Mouse (Mus musculus) midbrain, embryonic 14.5 days (tissue): ENCODE results near the gene Phc2. TPM values are rescaled to one million over a fixed set of nuclear protein-coding genes. Genes with fewer than 3 reads are reported as not detected.

Source experiments
- ATAC-seq: fragments of 200-750 bp; cut with Nextera tagmentation; 2 replicates; pipeline ENCODE4 v1.8.0; 2017; ENCODE audit warnings: moderate number of reproducible peaks, moderate library complexity; ENCODE audit not compliant: low FRiP score, low TSS enrichment
- DNase-seq: peaks from one replicate; pipeline ENCODE4 v3.0.0-alpha.2; 2015
- H3K27ac ChIP-seq: fragments of 300-500 bp; sonication (generic); replicated peaks from 2 replicates; pipeline ENCODE4 v1.5.1; 2014; ENCODE audit warnings: mild to moderate bottlenecking, low read depth, low read length, moderate library complexity
- H3K27me3 ChIP-seq: fragments of 300-500 bp; sonication (generic); 2 replicates; pipeline ENCODE4 v1.6.1; 2014; ENCODE audit warnings: low read length, control low read depth, mixed read lengths; ENCODE audit not compliant: control insufficient read depth, insufficient read depth
- H3K36me3 ChIP-seq: fragments of 300-500 bp; sonication (generic); 2 replicates; pipeline ENCODE4 v1.6.1; 2014; ENCODE audit warnings: low read length, control low read depth; ENCODE audit not compliant: control insufficient read depth, insufficient read depth
- H3K4me1 ChIP-seq: fragments of 300-500 bp; sonication (generic); 2 replicates; pipeline ENCODE4 v1.6.1; 2014; ENCODE audit warnings: mild to moderate bottlenecking, antibody characterized with exemption, low read length, control low read depth; ENCODE audit not compliant: control insufficient read depth, insufficient read depth
- H3K4me2 ChIP-seq: fragments of 300-500 bp; sonication (generic); 2 replicates; pipeline ENCODE4 v1.6.1; 2014; ENCODE audit warnings: mild to moderate bottlenecking, low read length, moderate library complexity
- H3K4me3 ChIP-seq: fragments of 300-500 bp; sonication (generic); replicated peaks from 2 replicates; pipeline ENCODE4 v1.5.1; 2014; ENCODE audit warnings: low read depth, low read length
- H3K9ac ChIP-seq: fragments of 300-500 bp; sonication (generic); replicated peaks from 2 replicates; pipeline ENCODE4 v1.6.1; 2014; ENCODE audit warnings: mild to moderate bottlenecking, low read length, moderate library complexity
- H3K9me3 ChIP-seq: fragments of 300-500 bp; sonication (generic); 2 replicates; pipeline ENCODE4 v1.6.1; 2016; ENCODE audit warnings: low read length, control low read depth, mixed read lengths; ENCODE audit not compliant: control insufficient read depth
- WGBS: fragments of 180-500 bp; shearing (Covaris S2); extraction: QIAGEN DNeasy Blood & Tissue Kit; methylation state at CpG from one replicate; pipeline ENCODE4 v1.1.7; 2014; 5-methylcytosine and 5-hydroxymethylcytosine counted together
- polyA plus RNA-seq: library from polyadenylated mRNA; unstranded; fragments of >200 nt; fragmentation: Nextera tagmentation; extraction: Ambion mirVana; gene quantifications from 2 replicates; pipeline ENCODE4 v1.2.1, GENCODE M21; 2014

Phc2 gene
- polyA plus RNA-seq, 1 experiment from 2014 or later: 48.4 TPM

DNA sequence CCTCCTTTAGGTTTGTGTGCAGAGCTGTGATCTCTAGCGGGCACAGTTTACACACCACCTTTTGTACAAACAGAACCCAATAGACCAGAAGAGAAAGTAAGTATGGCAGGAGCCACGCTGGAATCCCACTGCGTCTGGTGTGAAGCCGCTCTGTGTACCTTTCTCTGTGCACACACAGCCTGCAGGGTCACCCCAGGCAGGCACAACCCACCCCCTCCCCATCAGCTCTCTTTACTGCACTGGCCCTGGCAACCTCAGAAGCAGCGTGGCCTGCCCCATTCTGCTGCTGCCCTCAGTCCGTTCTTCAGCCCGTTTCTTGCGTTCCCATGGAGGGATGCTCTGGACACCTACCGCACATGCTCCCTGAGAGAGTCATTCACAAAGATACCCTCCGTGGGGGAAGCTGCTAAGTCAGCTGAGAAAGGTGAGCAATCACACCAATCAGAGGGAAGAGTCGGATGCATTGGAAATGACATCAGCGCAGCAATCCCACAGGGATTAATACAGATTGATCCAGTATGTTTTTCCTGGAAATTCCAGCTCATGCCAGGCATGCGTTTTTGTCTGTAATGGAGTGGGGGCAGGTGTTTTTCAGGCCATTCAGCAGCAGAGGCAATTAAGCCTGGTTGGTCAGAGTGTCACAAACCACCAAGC is 24.2 kb downstream of the Phc2 start:
- WGBS: 30% methylated on average over 13 of the region's 13 CpGs
- Histone ChIP-seq H3K27me3 (no peaks in the 10 kb centered on the region), H3K27ac (peak overlapping the region; percentile 82), H3K9me3 (no peaks in the 10 kb centered on the region), H3K36me3 (no peaks in the 10 kb centered on the region), H3K4me2 (peak overlapping the region; percentile 52), H3K4me3 (peak overlapping the region; percentile 13; the same call in 1 of the 2 replicates), H3K4me1 (peaks cover 16% of the 10 kb centered on the region), H3K9ac (peak overlapping the region; percentile 47)
- ATAC-seq: peak; percentile 50; the same call in 1 of the 2 replicates
- DNase-seq: peak; percentile 83

DNA sequence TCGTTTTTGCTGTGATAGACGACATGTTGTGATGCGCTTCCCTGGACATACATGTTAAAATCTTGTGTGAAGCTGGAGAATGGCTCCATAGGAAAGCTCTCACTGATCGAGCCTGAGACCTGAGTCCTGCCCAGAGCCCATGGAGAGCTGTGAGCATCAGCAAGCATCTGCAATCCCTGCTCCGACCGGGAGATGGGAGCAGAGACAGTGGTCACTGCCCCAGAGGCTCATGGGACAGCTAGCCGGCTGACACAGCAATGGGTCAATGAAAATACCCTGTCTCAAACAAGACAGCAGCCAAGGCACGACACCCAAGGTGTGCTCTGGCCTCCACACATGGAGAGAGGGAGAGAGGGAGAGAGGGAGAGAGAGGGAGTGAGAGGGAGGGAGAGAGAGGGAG is 26.6 kb downstream of the Phc2 start:
- no peak overlapping the region for H3K9ac ChIP-seq
- H3K4me2 ChIP-seq: no peak overlapping the region
- 51% methylated on average over 8 of the region's 8 CpGs for WGBS
- peaks cover 22% of the 10 kb centered on the region for H3K4me1 ChIP-seq
- no peak overlapping the region for H3K4me3 ChIP-seq
- H3K27me3 ChIP-seq: no peaks in the 10 kb centered on the region
- H3K9me3 ChIP-seq: no peaks in the 10 kb centered on the region
- peak; percentile 43 for DNase-seq
- no peak for ATAC-seq
- H3K27ac ChIP-seq: no peak overlapping the region
- H3K36me3 ChIP-seq: no peaks in the 10 kb centered on the region

DNA sequence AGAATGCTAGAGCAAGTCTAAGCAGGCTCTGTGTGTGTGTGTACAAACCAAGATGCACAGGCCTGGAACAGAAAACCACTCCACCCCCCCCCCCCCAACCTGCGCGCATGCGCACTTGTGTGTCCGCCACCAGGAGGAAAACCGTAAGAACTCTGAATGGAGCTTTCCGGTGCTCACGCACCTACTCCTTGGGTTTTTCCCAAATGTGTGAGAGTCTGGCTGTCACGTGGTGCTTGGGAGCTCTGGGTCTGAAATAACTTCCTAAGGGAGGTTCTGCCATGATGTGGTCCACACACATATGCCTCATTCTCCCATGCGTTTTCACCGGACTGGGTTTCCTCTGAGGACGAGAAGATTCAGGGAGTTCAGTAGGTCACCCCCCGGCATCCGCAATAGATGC is 27.8 kb downstream of the Phc2 start:
- WGBS: 90% methylated on average over 13 of the region's 13 CpGs
- ATAC-seq: no peak
- Histone ChIP-seq H3K27ac (no peak overlapping the region), H3K9me3 (no peaks in the 10 kb centered on the region), H3K36me3 (no peaks in the 10 kb centered on the region), H3K4me1 (peaks cover 22% of the 10 kb centered on the region), H3K9ac (no peak overlapping the region), H3K4me2 (no peak overlapping the region), H3K27me3 (no peaks in the 10 kb centered on the region), H3K4me3 (no peak overlapping the region)
- DNase-seq: no peak

DNA sequence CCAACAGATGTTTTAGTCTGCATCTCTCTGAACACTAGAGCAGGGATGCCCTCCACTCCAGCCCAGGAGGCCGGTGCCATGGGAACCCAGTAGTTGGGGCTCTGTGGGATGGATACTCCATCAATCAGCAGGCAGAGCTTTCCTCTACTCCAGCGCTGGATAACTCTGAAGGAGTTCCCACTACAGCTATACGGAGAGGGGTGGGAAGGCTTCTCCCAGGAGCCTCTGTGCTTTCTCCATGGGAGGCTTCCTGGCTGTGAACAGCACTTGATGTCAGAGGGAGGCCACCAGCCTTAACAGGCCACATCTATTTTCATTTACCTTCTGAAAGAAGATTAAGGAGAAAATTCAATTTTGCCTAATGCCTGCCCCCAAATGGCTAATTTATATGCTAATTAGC is 29.2 kb downstream of the Phc2 start:
- no peak overlapping the region for H3K4me3 ChIP-seq
- ATAC-seq (no peak), DNase-seq (peak; percentile 30)
- peaks cover 21% of the 10 kb centered on the region for H3K4me1 ChIP-seq
- H3K27me3 ChIP-seq: no peaks in the 10 kb centered on the region
- no peak overlapping the region for H3K4me2 ChIP-seq
- no peaks in the 10 kb centered on the region for H3K36me3 ChIP-seq
- peak overlapping the region; percentile 21; the same call in 1 of the 2 replicates for H3K27ac ChIP-seq
- H3K9ac ChIP-seq: no peak overlapping the region
- 37% methylated on average over 3 of the region's 3 CpGs for WGBS
- 0 out of 2 replicates have a peak, but pooled peaks cover 3% of the 10 kb centered on the region for H3K9me3 ChIP-seq

DNA sequence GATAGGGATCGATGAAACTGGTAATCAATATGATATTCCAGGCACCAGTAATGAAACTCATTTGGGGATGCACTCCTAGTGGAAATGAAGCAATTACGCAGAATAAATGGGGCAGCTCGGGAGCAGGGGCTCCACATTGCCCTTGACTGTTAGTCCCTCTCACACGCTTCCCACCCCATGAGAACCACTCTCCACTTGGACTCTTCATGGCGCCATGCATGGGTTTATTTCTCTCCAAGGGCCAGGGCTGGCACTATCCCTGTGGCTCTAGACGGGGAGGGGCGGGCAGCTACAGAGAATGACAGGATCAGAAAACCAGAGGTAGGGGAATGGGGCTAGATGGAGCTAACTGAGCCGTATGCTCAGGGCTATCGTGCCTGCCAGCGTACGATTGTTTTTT is 29.6 kb downstream of the Phc2 start:
- H3K4me2 ChIP-seq: no peak overlapping the region
- peaks cover 21% of the 10 kb centered on the region for H3K4me1 ChIP-seq
- H3K9ac ChIP-seq: no peak overlapping the region
- no peak overlapping the region for H3K4me3 ChIP-seq
- no peak overlapping the region for H3K27ac ChIP-seq
- DNase-seq (peak; percentile 28), ATAC-seq (no peak)
- no peaks in the 10 kb centered on the region for H3K36me3 ChIP-seq
- no peaks in the 10 kb centered on the region for H3K27me3 ChIP-seq
- 0 out of 2 replicates have a peak, but pooled peaks cover 3% of the 10 kb centered on the region for H3K9me3 ChIP-seq
- WGBS: 63% methylated on average over 11 of the region's 11 CpGs

DNA sequence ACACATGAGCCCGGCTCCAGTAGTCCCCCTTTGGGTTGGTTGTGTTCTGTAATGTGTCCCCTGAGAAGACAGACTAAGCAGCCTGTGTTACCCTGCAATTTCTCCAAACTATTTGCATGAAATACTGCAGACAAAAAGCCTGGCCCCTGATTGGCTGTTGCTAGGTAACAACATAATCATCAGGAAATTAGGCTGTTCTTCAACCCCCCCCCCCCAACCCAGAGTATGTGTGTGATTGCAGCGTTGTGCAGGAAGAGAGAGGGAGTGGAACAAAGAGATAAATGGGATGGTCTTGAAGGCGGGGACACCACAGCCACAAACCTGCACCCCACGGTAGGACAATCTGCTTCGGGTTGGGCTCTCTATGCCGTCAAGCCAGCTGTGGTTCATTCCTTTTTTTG is 34.0 kb downstream of the Phc2 start:
- DNase-seq (peak; percentile 76), ATAC-seq (peak; percentile 31; the same call in 1 of the 2 replicates)

DNA sequence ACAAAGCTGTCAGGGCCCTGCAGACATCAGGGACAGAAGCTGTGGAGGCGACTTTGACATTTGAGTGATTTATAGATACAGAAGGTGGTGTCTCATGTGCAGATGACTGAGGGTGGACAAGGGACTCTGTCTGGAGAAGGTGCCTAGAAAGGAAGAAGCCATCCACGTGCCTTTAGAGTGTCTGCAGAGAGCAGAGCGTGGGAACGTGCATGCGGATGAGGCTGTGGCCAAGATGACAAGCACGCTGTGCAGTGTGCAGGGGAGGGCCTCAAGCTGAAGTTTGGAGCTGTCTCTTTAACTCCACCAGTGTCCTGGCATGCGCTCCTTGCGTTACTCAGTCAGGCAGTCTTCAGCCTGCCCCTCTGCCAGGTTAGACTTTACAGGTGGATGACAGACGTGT is 34.5 kb downstream of the Phc2 start:
- Histone ChIP-seq H3K27me3 (no peaks in the 10 kb centered on the region), H3K4me3 (0 out of 2 replicates have a peak overlapping the region, but pooled peaks have one; percentile 4), H3K36me3 (no peaks in the 10 kb centered on the region), H3K9me3 (0 out of 2 replicates have a peak, but pooled peaks cover 3% of the 10 kb centered on the region), H3K27ac (peak overlapping the region; percentile 70), H3K4me1 (peaks cover 31% of the 10 kb centered on the region), H3K9ac (peak overlapping the region; percentile 14; the same call in 1 of the 2 replicates), H3K4me2 (peak overlapping the region; percentile 43)
- 80% methylated on average over 9 of the region's 9 CpGs for WGBS
- ATAC-seq (no peak; the same call in 1 of the 2 replicates), DNase-seq (no peak)

More for the DNA sequence above, 34.0 kb downstream of the Phc2 start:
- H3K9ac ChIP-seq: peak overlapping the region; percentile 14; the same call in 1 of the 2 replicates
- H3K27ac ChIP-seq: peak overlapping the region; percentile 70; the same call in 1 of the 2 replicates
- 0 out of 2 replicates have a peak overlapping the region, but pooled peaks have one; percentile 4 for H3K4me3 ChIP-seq
- H3K4me1 ChIP-seq: peaks cover 36% of the 10 kb centered on the region
- H3K36me3 ChIP-seq: no peaks in the 10 kb centered on the region
- H3K4me2 ChIP-seq: peak overlapping the region; percentile 43
- H3K27me3 ChIP-seq: no peaks in the 10 kb centered on the region
- H3K9me3 ChIP-seq: 0 out of 2 replicates have a peak, but pooled peaks cover 3% of the 10 kb centered on the region
- WGBS: 48% methylated on average over 6 of the region's 6 CpGs

DNA sequence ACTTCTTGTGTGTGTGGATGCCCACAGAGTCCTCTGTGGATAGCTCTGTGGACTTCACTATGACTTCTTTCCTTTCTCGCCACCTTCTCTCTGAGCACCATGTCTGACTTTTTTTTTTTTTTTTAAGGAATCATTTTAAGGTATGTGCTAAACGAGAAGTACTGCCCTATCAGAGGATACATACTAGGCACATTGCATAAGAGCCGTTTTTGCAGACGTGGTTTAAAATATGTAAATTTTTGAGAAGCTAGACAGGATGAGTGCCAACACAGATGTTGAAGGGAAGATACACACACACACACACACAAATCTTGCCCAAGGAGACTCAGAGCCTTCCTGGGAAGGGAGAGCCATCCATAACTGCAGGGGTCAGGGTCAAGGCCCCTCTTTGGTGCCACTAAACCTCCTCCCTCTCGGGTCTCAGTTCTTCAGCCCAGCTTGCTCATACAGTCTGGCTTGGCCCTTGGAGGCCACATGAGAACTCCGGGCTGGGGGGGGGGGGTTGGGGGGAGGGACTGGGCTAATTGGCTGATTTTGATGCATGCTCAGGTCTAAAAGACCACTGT is 35.3 kb downstream of the Phc2 start:
- H3K9ac ChIP-seq: no peak overlapping the region
- H3K36me3 ChIP-seq: no peaks in the 10 kb centered on the region
- DNase-seq (no peak), ATAC-seq (no peak)
- 0 out of 2 replicates have a peak overlapping the region, but pooled peaks have one; percentile 4 for H3K4me3 ChIP-seq
- 82% methylated on average over 6 of the region's 6 CpGs for WGBS
- no peaks in the 10 kb centered on the region for H3K27me3 ChIP-seq
- peak overlapping the region; percentile 43 for H3K4me2 ChIP-seq
- H3K9me3 ChIP-seq: 0 out of 2 replicates have a peak, but pooled peaks cover 3% of the 10 kb centered on the region
- peaks cover 28% of the 10 kb centered on the region for H3K4me1 ChIP-seq
- 0 out of 2 replicates have a peak overlapping the region, but pooled peaks have one; percentile 70 for H3K27ac ChIP-seq
